Mouse (Mus musculus) midbrain, embryonic 14.5 days (tissue): ENCODE data around the gene Lig1. TPM values are rescaled to one million over a fixed set of nuclear protein-coding genes. Genes with fewer than 3 reads are reported as not detected.
"Not testable (repeated sequence)": the region's sequence is repeated elsewhere in the genome, so short reads cannot be mapped to it uniquely, and the experiment has no call there.

ENCODE experiments used
- ATAC-seq: fragments of 200-750 bp; cut with Nextera tagmentation; 2 replicates; pipeline ENCODE4 v1.8.0; 2017; ENCODE audit warnings: moderate number of reproducible peaks, moderate library complexity; ENCODE audit not compliant: low FRiP score, low TSS enrichment
- DNase-seq: peaks from one replicate; pipeline ENCODE4 v3.0.0-alpha.2; 2015
- H3K27ac ChIP-seq: fragments of 300-500 bp; sonication (generic); replicated peaks from 2 replicates; pipeline ENCODE4 v1.5.1; 2014; ENCODE audit warnings: mild to moderate bottlenecking, low read depth, low read length, moderate library complexity
- H3K27me3 ChIP-seq: fragments of 300-500 bp; sonication (generic); 2 replicates; pipeline ENCODE4 v1.6.1; 2014; ENCODE audit warnings: low read length, control low read depth, mixed read lengths; ENCODE audit not compliant: control insufficient read depth, insufficient read depth
- H3K36me3 ChIP-seq: fragments of 300-500 bp; sonication (generic); 2 replicates; pipeline ENCODE4 v1.6.1; 2014; ENCODE audit warnings: low read length, control low read depth; ENCODE audit not compliant: control insufficient read depth, insufficient read depth
- H3K4me1 ChIP-seq: fragments of 300-500 bp; sonication (generic); 2 replicates; pipeline ENCODE4 v1.6.1; 2014; ENCODE audit warnings: mild to moderate bottlenecking, antibody characterized with exemption, low read length, control low read depth; ENCODE audit not compliant: control insufficient read depth, insufficient read depth
- H3K4me2 ChIP-seq: fragments of 300-500 bp; sonication (generic); 2 replicates; pipeline ENCODE4 v1.6.1; 2014; ENCODE audit warnings: mild to moderate bottlenecking, low read length, moderate library complexity
- H3K4me3 ChIP-seq: fragments of 300-500 bp; sonication (generic); replicated peaks from 2 replicates; pipeline ENCODE4 v1.5.1; 2014; ENCODE audit warnings: low read depth, low read length
- H3K9ac ChIP-seq: fragments of 300-500 bp; sonication (generic); replicated peaks from 2 replicates; pipeline ENCODE4 v1.6.1; 2014; ENCODE audit warnings: mild to moderate bottlenecking, low read length, moderate library complexity
- H3K9me3 ChIP-seq: fragments of 300-500 bp; sonication (generic); 2 replicates; pipeline ENCODE4 v1.6.1; 2016; ENCODE audit warnings: low read length, control low read depth, mixed read lengths; ENCODE audit not compliant: control insufficient read depth
- WGBS: fragments of 180-500 bp; shearing (Covaris S2); extraction: QIAGEN DNeasy Blood & Tissue Kit; methylation state at CpG from one replicate; pipeline ENCODE4 v1.1.7; 2014; 5-methylcytosine and 5-hydroxymethylcytosine counted together
- polyA plus RNA-seq: library from polyadenylated mRNA; unstranded; fragments of >200 nt; fragmentation: Nextera tagmentation; extraction: Ambion mirVana; gene quantifications from 2 replicates; pipeline ENCODE4 v1.2.1, GENCODE M21; 2014

Lig1 gene
- polyA plus RNA-seq, 1 experiment from 2014 or later = 37.4 TPM

GRCm38 (mm10) chr7:13278308-13278891 is 1.3 kb downstream of the Lig1 start, which contains the start of gene Zswim9:
Gene Zswim9, minus strand, starts transcription at chr7:13278721.
- H3K4me2 ChIP-seq = peak within 1 kb of the TSS; percentile 72
- no peaks in the 10 kb centered on the region for H3K9me3 ChIP-seq
- peak within 1 kb of the TSS; percentile 67 for H3K4me3 ChIP-seq
- peak within 1 kb of the TSS; percentile 78 for H3K9ac ChIP-seq
- under 1% methylated on average over 39 of the region's 39 CpGs for WGBS
- peaks cover 3% of the 10 kb centered on the region; the same call in 1 of the 2 replicates for H3K4me1 ChIP-seq
- peaks cover 38% of the 10 kb centered on the region for H3K36me3 ChIP-seq
- peak; percentile 97 for DNase-seq
- no peaks in the 10 kb centered on the region for H3K27me3 ChIP-seq
- peak within 1 kb of the TSS; percentile 92 for H3K27ac ChIP-seq
- ATAC-seq = peak; percentile 97

GRCm38 (mm10) chr7:13278957-13279356 is 1.9 kb downstream of the Lig1 start:
- H3K4me3 ChIP-seq = peak overlapping the region; percentile 67
- ATAC-seq = peak; percentile 60
- H3K27me3 ChIP-seq, H3K27ac ChIP-seq, H3K9me3 ChIP-seq, DNase-seq, H3K4me1 ChIP-seq, H3K9ac ChIP-seq: not testable (repeated sequence)
- peaks cover 36% of the 10 kb centered on the region for H3K36me3 ChIP-seq
- WGBS = 0% methylated on average over 11 of the region's 29 CpGs
- peak overlapping the region; percentile 72 for H3K4me2 ChIP-seq

- DNase-seq (peak; percentile 77), ATAC-seq (no peak; the same call in 1 of the 2 replicates)
- no peak overlapping the region for H3K4me3 ChIP-seq
- no peaks in the 10 kb centered on the region for H3K27me3 ChIP-seq
- no peaks in the 10 kb centered on the region for H3K4me1 ChIP-seq
- H3K36me3 ChIP-seq = peaks cover 77% of the 10 kb centered on the region
- H3K27ac ChIP-seq = no peak overlapping the region
- no peak overlapping the region for H3K9ac ChIP-seq
- H3K4me2 ChIP-seq = no peak overlapping the region
- H3K9me3 ChIP-seq = no peaks in the 10 kb centered on the region
- 53% methylated on average over 5 of the region's 5 CpGs for WGBS
Observed at GRCm38 (mm10) chr7:13288621-13289020, 11.5 kb downstream of the Lig1 start.

- peaks cover 85% of the 10 kb centered on the region for H3K36me3 ChIP-seq
- H3K9me3 ChIP-seq = no peaks in the 10 kb centered on the region
- H3K27ac ChIP-seq = no peak overlapping the region
- ATAC-seq (no peak), DNase-seq (no peak)
- no peaks in the 10 kb centered on the region for H3K4me1 ChIP-seq
- no peak overlapping the region for H3K4me2 ChIP-seq
- no peaks in the 10 kb centered on the region for H3K27me3 ChIP-seq
- WGBS = 87% methylated on average over 1 of the region's 1 CpGs
- H3K4me3 ChIP-seq = no peak overlapping the region
- H3K9ac ChIP-seq = no peak overlapping the region
Observed at GRCm38 (mm10) chr7:13290041-13290675, 13.1 kb downstream of the Lig1 start.

- 86% methylated on average over 2 of the region's 2 CpGs for WGBS
- no peak overlapping the region for H3K4me3 ChIP-seq
- ATAC-seq (no peak), DNase-seq (no peak)
- H3K27me3 ChIP-seq = no peaks in the 10 kb centered on the region
- no peak overlapping the region for H3K27ac ChIP-seq
- no peak overlapping the region for H3K4me2 ChIP-seq
- H3K9ac ChIP-seq = no peak overlapping the region
- H3K9me3 ChIP-seq = no peaks in the 10 kb centered on the region
- peaks cover 89% of the 10 kb centered on the region for H3K36me3 ChIP-seq
- H3K4me1 ChIP-seq = no peaks in the 10 kb centered on the region
Observed at GRCm38 (mm10) chr7:13291370-13291769, 14.3 kb downstream of the Lig1 start.

GRCm38 (mm10) chr7:13293878-13294855 is 17.1 kb downstream of the Lig1 start:
- no peak for ATAC-seq
- Histone ChIP-seq H3K4me1 (no peaks in the 10 kb centered on the region), H3K9me3 (no peaks in the 10 kb centered on the region), H3K27ac (no peak overlapping the region), H3K36me3 (peaks cover 91% of the 10 kb centered on the region), H3K4me3 (no peak overlapping the region), H3K27me3 (no peaks in the 10 kb centered on the region), H3K4me2 (no peak overlapping the region), H3K9ac (no peak overlapping the region)
- 91% methylated on average over 11 of the region's 11 CpGs for WGBS
- DNase-seq = no peak

GRCm38 (mm10) chr7:13295256-13295655 is 18.2 kb downstream of the Lig1 start:
- 97% methylated on average over 7 of the region's 7 CpGs for WGBS
- Histone ChIP-seq H3K36me3 (peaks cover 92% of the 10 kb centered on the region), H3K27ac (no peak overlapping the region), H3K4me2 (no peak overlapping the region), H3K27me3 (no peaks in the 10 kb centered on the region), H3K9ac (no peak overlapping the region), H3K9me3 (no peaks in the 10 kb centered on the region), H3K4me1 (no peaks in the 10 kb centered on the region), H3K4me3 (no peak overlapping the region)
- ATAC-seq (no peak), DNase-seq (no peak)

GRCm38 (mm10) chr7:13297636-13298035 is 20.6 kb downstream of the Lig1 start:
- Histone ChIP-seq H3K27me3 (no peaks in the 10 kb centered on the region), H3K9me3 (no peaks in the 10 kb centered on the region), H3K4me3 (no peak overlapping the region), H3K36me3 (peaks cover 93% of the 10 kb centered on the region), H3K9ac (no peak overlapping the region), H3K27ac (no peak overlapping the region), H3K4me1 (no peaks in the 10 kb centered on the region), H3K4me2 (no peak overlapping the region)
- WGBS = 92% methylated on average over 1 of the region's 1 CpGs
- ATAC-seq (no peak), DNase-seq (no peak)
